Mouse (Mus musculus) C2C12 (cell line): ENCODE results near the gene Cebpzos. TPM values are rescaled to one million over a fixed set of nuclear protein-coding genes. Genes with fewer than 3 reads are reported as not detected.

Experiments used
- H3K27me3 ChIP-seq: one replicate; pipeline ENCODE4 v1.6.1; 2011; ENCODE audit not compliant: control insufficient read depth, insufficient read depth, insufficient read length
- H3K36me3 ChIP-seq: one replicate; pipeline ENCODE4 v1.6.1; 2011; ENCODE audit not compliant: control insufficient read depth, insufficient read depth
- H3K4me3 ChIP-seq: one replicate; pipeline ENCODE4 v1.5.1; 2011; ENCODE audit warnings: mild to moderate bottlenecking, control low read depth; ENCODE audit not compliant: poor library complexity, insufficient read depth, severe bottlenecking
- H3K79me2 ChIP-seq: one replicate; pipeline ENCODE4 v1.6.1; 2011; ENCODE audit not compliant: control insufficient read depth, insufficient read depth
- H3K79me3 ChIP-seq: one replicate; pipeline ENCODE4 v1.6.1; 2011; ENCODE audit warnings: low read depth, control low read depth
- H3ac ChIP-seq: one replicate; pipeline ENCODE3; 2011; ENCODE audit warnings: low read depth; ENCODE audit not compliant: control insufficient read depth, insufficient read length
- CEBPB ChIP-seq: IDR thresholded peaks from one replicate; pipeline ENCODE4 v1.6.1; 2011; ENCODE audit warnings: low read depth, mild to moderate bottlenecking, control low read depth, moderate library complexity
- CTCF ChIP-seq: IDR thresholded peaks from one replicate; pipeline ENCODE4 v1.5.1; 2011; ENCODE audit not compliant: control insufficient read depth, insufficient read depth, insufficient read length
- FOSL1 ChIP-seq: IDR thresholded peaks from one replicate; pipeline ENCODE4 v1.8.0; 2011; ENCODE audit warnings: mild to moderate bottlenecking, low read length; ENCODE audit not compliant: poor library complexity, insufficient read depth, severe bottlenecking
- MAX ChIP-seq: IDR thresholded peaks from one replicate; pipeline ENCODE4 v1.6.1; 2011; ENCODE audit warnings: mild to moderate bottlenecking, control low read depth
- MYOD1 ChIP-seq: IDR thresholded peaks from one replicate; pipeline ENCODE4 v1.6.1; 2011; ENCODE audit warnings: low read depth; ENCODE audit not compliant: control insufficient read depth, insufficient read length
- MYOG ChIP-seq: IDR thresholded peaks from one replicate; pipeline ENCODE4 v1.6.1; 2011; ENCODE audit not compliant: control insufficient read depth, insufficient read length; ENCODE audit errors: extremely low read depth
- USF1 ChIP-seq: IDR thresholded peaks from one replicate; pipeline ENCODE4 v1.6.1; 2011; ENCODE audit warnings: low read depth, mild to moderate bottlenecking, control low read depth, moderate library complexity
- polyA plus RNA-seq: library from polyadenylated mRNA; unstranded; fragments of >200 nt; fragmentation: generic; extraction: Trizol; gene quantifications from one replicate; pipeline ENCODE4 v1.2.1, GENCODE M21; 2012; ENCODE audit warnings: missing spikeins

Cebpzos gene
- polyA plus RNA-seq, 1 experiment, result 25.6 TPM

- TF ChIP-seq CEBPB (no peak), USF1 (no peak), MYOG (no peak), MAX (no peak), MYOD1 (no peak), FOSL1 (no peak)
- Histone ChIP-seq H3K79me2 (peaks cover 5% of the 10 kb centered on the region), H3K79me3 (no peaks in the 10 kb centered on the region), H3K4me3 (no peak overlapping the region), H3ac (no peak overlapping the region), H3K36me3 (peaks cover 7% of the 10 kb centered on the region), H3K27me3 (no peaks in the 10 kb centered on the region)
Observed at GRCm38 (mm10) chr17:78942579-78942978, 26.3 kb downstream of the Cebpzos start.

- no peak for TF ChIP-seq CEBPB
- TF ChIP-seq MYOD1, result no peak
- no peak for TF ChIP-seq FOSL1
- TF ChIP-seq MAX, result no peak
- no peak for TF ChIP-seq CTCF
- TF ChIP-seq USF1, result no peak
- TF ChIP-seq MYOG, result no peak
- Histone ChIP-seq H3ac (no peak overlapping the region), H3K36me3 (peaks cover 74% of the 10 kb centered on the region)
Observed at GRCm38 (mm10) chr17:78951225-78951624, 34.9 kb downstream of the Cebpzos start.

GRCm38 (mm10) chr17:78952070-78952469 lies 35.8 kb downstream of the Cebpzos start:
- Histone ChIP-seq H3K79me3 (no peaks in the 10 kb centered on the region), H3K79me2 (no peaks in the 10 kb centered on the region), H3K36me3 (peaks cover 72% of the 10 kb centered on the region), H3K27me3 (no peaks in the 10 kb centered on the region), H3K4me3 (no peak overlapping the region), H3ac (no peak overlapping the region)
- TF ChIP-seq MYOD1, result no peak
- no peak for TF ChIP-seq MAX
- TF ChIP-seq USF1, result no peak
- no peak for TF ChIP-seq FOSL1
- no peak for TF ChIP-seq CTCF
- no peak for TF ChIP-seq CEBPB
- no peak for TF ChIP-seq MYOG

More at GRCm38 (mm10) chr17:78951225-78951624, 34.9 kb downstream of the Cebpzos start:
- Histone ChIP-seq H3K4me3 (no peak overlapping the region), H3K79me3 (no peaks in the 10 kb centered on the region), H3K27me3 (no peaks in the 10 kb centered on the region), H3K79me2 (no peaks in the 10 kb centered on the region)

GRCm38 (mm10) chr17:78953240-78953639 lies 36.9 kb downstream of the Cebpzos start:
- no peak overlapping the region for H3ac ChIP-seq
- H3K36me3 ChIP-seq, result peaks cover 62% of the 10 kb centered on the region
- no peak for TF ChIP-seq MYOD1
- no peak for TF ChIP-seq USF1
- TF ChIP-seq CEBPB, result no peak
- TF ChIP-seq CTCF, result no peak
- TF ChIP-seq MAX, result no peak
- no peak for TF ChIP-seq MYOG
- TF ChIP-seq FOSL1, result no peak
- H3K79me2 ChIP-seq, result no peaks in the 10 kb centered on the region
- H3K4me3 ChIP-seq, result no peak overlapping the region
- no peaks in the 10 kb centered on the region for H3K27me3 ChIP-seq
- H3K79me3 ChIP-seq, result no peaks in the 10 kb centered on the region

GRCm38 (mm10) chr17:78959473-78959872 lies 43.2 kb downstream of the Cebpzos start:
- no peak overlapping the region for H3ac ChIP-seq
- no peaks in the 10 kb centered on the region for H3K79me3 ChIP-seq
- TF ChIP-seq CTCF (no peak), MAX (no peak), MYOD1 (no peak), FOSL1 (no peak), USF1 (no peak), CEBPB (no peak)
- H3K36me3 ChIP-seq, result peaks cover 34% of the 10 kb centered on the region
- no peaks in the 10 kb centered on the region for H3K27me3 ChIP-seq
- no peak overlapping the region for H3K4me3 ChIP-seq
- H3K79me2 ChIP-seq, result no peaks in the 10 kb centered on the region

GRCm38 (mm10) chr17:78964387-78964786 lies 48.1 kb downstream of the Cebpzos start:
- no peak overlapping the region for H3K4me3 ChIP-seq
- H3ac ChIP-seq, result no peak overlapping the region
- H3K27me3 ChIP-seq, result no peaks in the 10 kb centered on the region
- peaks cover 21% of the 10 kb centered on the region for H3K36me3 ChIP-seq
- TF ChIP-seq MYOD1 (no peak), MYOG (no peak), MAX (no peak), FOSL1 (no peak), CEBPB (no peak), CTCF (no peak), USF1 (no peak)
- H3K79me3 ChIP-seq, result no peaks in the 10 kb centered on the region
- H3K79me2 ChIP-seq, result no peaks in the 10 kb centered on the region
